Comparison of ENCODE assay signal across 23 mouse cellular contexts in genomic region chr2:117999641-118000040, GRCm38 (mm10).
DNase-seq lines count a peak whose midpoint lies in the region; ATAC-seq and TF ChIP-seq lines count a peak whose summit lies in the region.
"Had no signal": no experiment of that assay in that cellular context is flagged by ENCODE, and none has a peak within 500 bp of the region (broad histone marks: within the 10 kb centered on the region; RNA-seq: fewer than 3 reads in every experiment).

No protein-coding gene starts in this region.

- TF ChIP-seq POLR2A in embryonic fibroblast, embryonic 13.5 days (IDR thresholded peaks at IDR 0.05; ENCODE audit: low read depth, low read length) = 0 out of 2 replicates have a peak, but pooled peaks have one; percentile 7

- WGBS in heart, embryonic 10.5 days = 44% methylated on average over 6 of the region's 6 CpGs
- 8% methylated on average over 6 of the region's 6 CpGs for WGBS in limb, embryonic 13.5 days

- no peak overlapping the region for H3K4me2 ChIP-seq in limb, embryonic 13.5 days (replicated peaks)
- H3K4me2 ChIP-seq: embryonic facial prominence, embryonic 13.5 days; forebrain, embryonic 15.5 days; hindbrain, embryonic 12.5 days had no signal

- H3K27me3 ChIP-seq in heart, embryonic 10.5 days (ENCODE audit: insufficient read depth, poor library complexity, severe bottlenecking) = no peaks in the 10 kb centered on the region; the same call in 1 of the 2 replicates
- H3K27me3 ChIP-seq in C2C12 (ENCODE audit: control insufficient read depth, insufficient read depth, insufficient read length) = no peaks in the 10 kb centered on the region
- no peaks in the 10 kb centered on the region for H3K27me3 ChIP-seq in limb, embryonic 13.5 days
- H3K27me3 ChIP-seq: embryonic facial prominence, embryonic 13.5 days; forebrain, embryonic 15.5 days; hindbrain, embryonic 12.5 days had no signal

- no peak; the same call in 1 of the 2 replicates for ATAC-seq in limb, embryonic 13.5 days (ENCODE audit: low FRiP score, low read depth)
- ATAC-seq in megakaryocyte progenitor cell, adult 5-6 weeks (replicated peaks; ENCODE audit: poor library complexity) = no peak
- ATAC-seq in erythroblast, adult 5-6 weeks (replicated peaks; ENCODE audit: low FRiP score, poor library complexity, severe bottlenecking) = no peak
- ATAC-seq: activated CD4-positive, CD25-positive, alpha-beta regulatory T cell, adult 4 months; forebrain, embryonic 15.5 days; hindbrain, embryonic 16.5 days; inflammation-experienced regulatory T-cells, adult 6 months; intestine, postnatal 0 days had no signal

- DNase-seq in heart, embryonic 10.5 days (ENCODE audit: low spot score) = no peak
- DNase-seq in heart, postnatal 25 days (ENCODE audit: low spot score) = no peak
- no peak for DNase-seq in kidney, adult 9 months
- DNase-seq: adrenal gland, adult 2 months; adrenal gland, postnatal 25 days; cerebellum, adult 18-20 months; cerebellum, adult 9-11 months; cerebellum, postnatal 36 days; gastrocnemius, postnatal 10 days; heart, postnatal 4 days had no signal

- TF ChIP-seq CTCF in C2C12 (IDR thresholded peaks at IDR 0.05; ENCODE audit: control insufficient read depth, insufficient read depth, insufficient read length) = no peak
- no peak for TF ChIP-seq CTCF in embryonic fibroblast, embryonic 13.5 days (IDR thresholded peaks at IDR 0.05; ENCODE audit: borderline replicate concordance, insufficient read depth, low read length)

- peak overlapping the region; percentile 36; the same call in 1 of the 2 replicates for H3K27ac ChIP-seq in heart, embryonic 10.5 days
- H3K27ac ChIP-seq in embryonic fibroblast, embryonic 13.5 days (ENCODE audit: insufficient read depth, low read length) = peak overlapping the region; percentile 99
- H3K27ac ChIP-seq in limb, embryonic 13.5 days = peak overlapping the region; percentile 49; the same call in 1 of the 2 replicates
- H3K27ac ChIP-seq: embryonic facial prominence, embryonic 13.5 days; forebrain, embryonic 15.5 days; hindbrain, embryonic 12.5 days had no signal

- H3K9ac ChIP-seq in limb, embryonic 13.5 days = no peak overlapping the region
- H3K9ac ChIP-seq: embryonic facial prominence, embryonic 13.5 days; forebrain, embryonic 15.5 days; hindbrain, embryonic 12.5 days had no signal

- no peaks in the 10 kb centered on the region for H3K79me3 ChIP-seq in C2C12 (ENCODE audit: low read depth)

- intact Hi-C loops in heart, postnatal 25 days (cut with DNase I) = no loop called here

- no peaks in the 10 kb centered on the region for H3K9me3 ChIP-seq in heart, embryonic 10.5 days
- no peaks in the 10 kb centered on the region for H3K9me3 ChIP-seq in limb, embryonic 13.5 days
- H3K9me3 ChIP-seq: embryonic facial prominence, embryonic 13.5 days; forebrain, embryonic 15.5 days; hindbrain, embryonic 12.5 days had no signal

- no peak overlapping the region for H3ac ChIP-seq in C2C12 (ENCODE audit: control insufficient read depth, insufficient read length, low read depth)

- H3K4me3 ChIP-seq in heart, embryonic 10.5 days = no peak overlapping the region
- no peak overlapping the region for H3K4me3 ChIP-seq in C2C12 (ENCODE audit: insufficient read depth, poor library complexity, severe bottlenecking)
- H3K4me3 ChIP-seq in embryonic fibroblast, embryonic 13.5 days (ENCODE audit: insufficient read depth, low read length) = no peak overlapping the region
- H3K4me3 ChIP-seq in limb, embryonic 13.5 days = no peak overlapping the region
- H3K4me3 ChIP-seq: embryonic facial prominence, embryonic 13.5 days; erythroblast, embryonic 14.5 days; forebrain, embryonic 15.5 days; hindbrain, embryonic 12.5 days had no signal

- H3K4me1 ChIP-seq in heart, embryonic 10.5 days = no peaks in the 10 kb centered on the region
- peaks cover 10% of the 10 kb centered on the region for H3K4me1 ChIP-seq in embryonic fibroblast, embryonic 13.5 days (ENCODE audit: control insufficient read depth, insufficient read depth, low read length)
- peaks cover 8% of the 10 kb centered on the region for H3K4me1 ChIP-seq in limb, embryonic 13.5 days
- H3K4me1 ChIP-seq: forebrain, embryonic 15.5 days had no signal

- H3K36me3 ChIP-seq in heart, embryonic 10.5 days = no peaks in the 10 kb centered on the region
- no peaks in the 10 kb centered on the region for H3K36me3 ChIP-seq in C2C12 (ENCODE audit: control insufficient read depth, insufficient read depth)
- H3K36me3 ChIP-seq in limb, embryonic 13.5 days = no peaks in the 10 kb centered on the region
- H3K36me3 ChIP-seq: embryonic facial prominence, embryonic 13.5 days; forebrain, embryonic 15.5 days; hindbrain, embryonic 12.5 days had no signal

- H3K79me2 ChIP-seq in C2C12 (ENCODE audit: control insufficient read depth, insufficient read depth) = no peaks in the 10 kb centered on the region

TF ChIP-seq in C2C12, 6 proteins besides CTCF, POLR2A, EP300 and RAD21:
- TF ChIP-seq MYOG (IDR thresholded peaks at IDR 0.05; ENCODE audit: control insufficient read depth, extremely low read depth, insufficient read length) (no peak), FOSL1 (IDR thresholded peaks at IDR 0.05; ENCODE audit: insufficient read depth, low read length, poor library complexity, severe bottlenecking) (peak; percentile 57), MAX (IDR thresholded peaks at IDR 0.05) (peak; percentile 4)

Comparison
In these comparisons a context has a peak if more than half of its experiments do, and no peak if none do; other contexts are left out.
1. H3K27ac ChIP-seq: peak in every context shown above with its lines; median percentile 99 in embryonic fibroblast, embryonic 13.5 days; 49 in limb, embryonic 13.5 days; 36 in heart, embryonic 10.5 days.